Mouse (Mus musculus): ENCODE data around the gene Tmc6. TPM values are rescaled to one million over a fixed set of nuclear protein-coding genes. Genes with fewer than 3 reads are reported as not detected.

Tmc6 gene
- polyA plus RNA-seq, 1 experiment from 2014 or later: 53.0 TPM

- Histone ChIP-seq H3K9me3 (replicated peaks) (no peaks in the 10 kb centered on the region), H3K27ac (no peak overlapping the region), H3K9ac (no peak overlapping the region), H3K4me2 (no peak overlapping the region), H3K4me1 (replicated peaks) (peaks cover 15% of the 10 kb centered on the region), H3K36me3 (0 out of 2 replicates have a peak, but pooled peaks cover 6% of the 10 kb centered on the region), H3K4me3 (replicated peaks) (no peak overlapping the region), H3K27me3 (no peaks in the 10 kb centered on the region)
- ATAC-seq (ENCODE audit: low read depth): no peak
- no peak for DNase-seq
- WGBS (ENCODE audit: insufficient replicate concordance): 75% methylated on average over 3 of the region's 3 CpGs
Measured at GRCm38 (mm10) chr11:117729341-117729740, 52.7 kb downstream of the Tmc6 start.

GRCm38 (mm10) chr11:117728841-117729240 is 53.2 kb downstream of the Tmc6 start:
- Histone ChIP-seq H3K4me2 (no peak overlapping the region), H3K4me1 (replicated peaks) (peaks cover 17% of the 10 kb centered on the region), H3K36me3 (0 out of 2 replicates have a peak, but pooled peaks cover 5% of the 10 kb centered on the region), H3K27me3 (no peaks in the 10 kb centered on the region), H3K27ac (no peak overlapping the region), H3K9ac (no peak overlapping the region), H3K4me3 (replicated peaks) (no peak overlapping the region), H3K9me3 (replicated peaks) (no peaks in the 10 kb centered on the region)
- DNase-seq (no peak), ATAC-seq (ENCODE audit: low read depth) (no peak)
- WGBS (ENCODE audit: insufficient replicate concordance): 59% methylated on average over 1 of the region's 1 CpGs

- ATAC-seq (ENCODE audit: low read depth): no peak
- no peak for DNase-seq
- no peak overlapping the region for H3K4me2 ChIP-seq
- H3K4me3 ChIP-seq (replicated peaks): no peak overlapping the region
- H3K9ac ChIP-seq: no peak overlapping the region
- WGBS (ENCODE audit: insufficient replicate concordance): 73% methylated on average over 5 of the region's 5 CpGs
- peaks cover 3% of the 10 kb centered on the region; the same call in 1 of the 2 replicates for H3K36me3 ChIP-seq
- H3K9me3 ChIP-seq (replicated peaks): no peaks in the 10 kb centered on the region
- no peaks in the 10 kb centered on the region for H3K27me3 ChIP-seq
- no peak overlapping the region; the same call in 1 of the 2 replicates for H3K27ac ChIP-seq
- H3K4me1 ChIP-seq (replicated peaks): peaks cover 19% of the 10 kb centered on the region
Measured at GRCm38 (mm10) chr11:117728245-117728644, 53.8 kb downstream of the Tmc6 start.

GRCm38 (mm10) chr11:117727031-117727430 is 55.0 kb downstream of the Tmc6 start:
- DNase-seq (no peak), ATAC-seq (ENCODE audit: low read depth) (no peak)
- 74% methylated on average over 4 of the region's 4 CpGs for WGBS (ENCODE audit: insufficient replicate concordance)
- Histone ChIP-seq H3K4me2 (no peak overlapping the region), H3K4me1 (replicated peaks) (peaks cover 19% of the 10 kb centered on the region), H3K27me3 (no peaks in the 10 kb centered on the region), H3K9ac (no peak overlapping the region), H3K4me3 (replicated peaks) (no peak overlapping the region), H3K36me3 (peaks cover 14% of the 10 kb centered on the region), H3K27ac (no peak overlapping the region), H3K9me3 (replicated peaks) (no peaks in the 10 kb centered on the region)

- DNase-seq (no peak), ATAC-seq (ENCODE audit: low read depth) (no peak)
- H3K4me1 ChIP-seq (replicated peaks): peaks cover 14% of the 10 kb centered on the region; the same call in 1 of the 2 replicates
- no peak overlapping the region for H3K4me2 ChIP-seq
- WGBS (ENCODE audit: insufficient replicate concordance): 37% methylated on average over 6 of the region's 6 CpGs
- H3K36me3 ChIP-seq: peaks cover 35% of the 10 kb centered on the region
- peak overlapping the region; percentile 44; the same call in 1 of the 2 replicates for H3K27ac ChIP-seq
- no peaks in the 10 kb centered on the region for H3K9me3 ChIP-seq (replicated peaks)
- no peaks in the 10 kb centered on the region for H3K27me3 ChIP-seq
- H3K9ac ChIP-seq: no peak overlapping the region
- no peak overlapping the region for H3K4me3 ChIP-seq (replicated peaks)
Measured at GRCm38 (mm10) chr11:117724604-117725301, 57.2 kb downstream of the Tmc6 start.

- Histone ChIP-seq H3K9ac (no peak overlapping the region), H3K4me2 (no peak overlapping the region), H3K4me3 (replicated peaks) (no peak overlapping the region), H3K4me1 (replicated peaks) (0 out of 2 replicates have a peak, but pooled peaks cover 1% of the 10 kb centered on the region), H3K9me3 (replicated peaks) (no peaks in the 10 kb centered on the region), H3K27ac (no peak overlapping the region), H3K36me3 (peaks cover 67% of the 10 kb centered on the region), H3K27me3 (no peaks in the 10 kb centered on the region)
- no peak for DNase-seq
- 83% methylated on average over 3 of the region's 3 CpGs for WGBS (ENCODE audit: insufficient replicate concordance)
- ATAC-seq (ENCODE audit: low read depth): no peak
Measured at GRCm38 (mm10) chr11:117718838-117719237, 63.2 kb downstream of the Tmc6 start.

Other genes starting within 250 kb of the Tmc6 start
- gene Tnrc6c, start 127.9 kb downstream of the Tmc6 start, polyA plus RNA-seq (2015; fragmentation: Nextera tagmentation; extraction: Ambion mirVana): 2.8 and 2.9 TPM in 2 replicates
- gene Tmc8, start 122 bp downstream of the Tmc6 start, polyA plus RNA-seq (2015; fragmentation: Nextera tagmentation; extraction: Ambion mirVana): 16.0 and 16.2 TPM in 2 replicates
- 78.8 and 85.7 TPM in 2 replicates for gene 6030468B19Rik, start 15.5 kb upstream of the Tmc6 start, polyA plus RNA-seq (2015; fragmentation: Nextera tagmentation; extraction: Ambion mirVana)
- 0.30 TPM in 1 of 2 replicates, not detected in the other for gene Gm20708, start 27.5 kb upstream of the Tmc6 start, polyA plus RNA-seq (2015; fragmentation: Nextera tagmentation; extraction: Ambion mirVana)
- gene Syngr2, start 27.5 kb upstream of the Tmc6 start, polyA plus RNA-seq (2015; fragmentation: Nextera tagmentation; extraction: Ambion mirVana): 50.5 and 55.3 TPM in 2 replicates
- gene Afmid, start 43.7 kb upstream of the Tmc6 start, polyA plus RNA-seq (2015; fragmentation: Nextera tagmentation; extraction: Ambion mirVana): 7.8 and 8.8 TPM in 2 replicates
- 150 TPM in 2 replicates for gene Tk1, start 43.9 kb upstream of the Tmc6 start, polyA plus RNA-seq (2015; fragmentation: Nextera tagmentation; extraction: Ambion mirVana)
- 407 and 437 TPM in 2 replicates for gene Birc5, start 67.1 kb upstream of the Tmc6 start, polyA plus RNA-seq (2015; fragmentation: Nextera tagmentation; extraction: Ambion mirVana)
- gene Tmem235, start 78.6 kb upstream of the Tmc6 start, polyA plus RNA-seq (2015; fragmentation: Nextera tagmentation; extraction: Ambion mirVana): not detected in 2 replicates
- gene Tha1, start 91.3 kb upstream of the Tmc6 start, polyA plus RNA-seq (2015; fragmentation: Nextera tagmentation; extraction: Ambion mirVana): 1.4 and 1.9 TPM in 2 replicates
- gene Socs3, start 187.8 kb upstream of the Tmc6 start, polyA plus RNA-seq (2015; fragmentation: Nextera tagmentation; extraction: Ambion mirVana): 6.7 and 6.9 TPM in 2 replicates
- 18.1 and 19.4 TPM in 2 replicates for gene Pgs1, start 204.1 kb upstream of the Tmc6 start, polyA plus RNA-seq (2015; fragmentation: Nextera tagmentation; extraction: Ambion mirVana)